Mouse (Mus musculus) intestine, embryonic 16.5 days (tissue): ENCODE data around the gene Lrg1. TPM values are rescaled to one million over a fixed set of nuclear protein-coding genes. Genes with fewer than 3 reads are reported as not detected.

Experiments used
- ATAC-seq: fragments of 200-750 bp; cut with Nextera tagmentation; 2 replicates; pipeline ENCODE4 v1.8.0; 2017; ENCODE audit warnings: moderate TSS enrichment, moderate library complexity
- H3K27ac ChIP-seq: fragments of 300-500 bp; sonication (generic); 2 replicates; pipeline ENCODE4 v1.5.1; 2014; ENCODE audit warnings: mild to moderate bottlenecking, low read length
- H3K27me3 ChIP-seq: fragments of 300-500 bp; sonication (generic); replicated peaks from 2 replicates; pipeline ENCODE4 v1.6.1; 2014; ENCODE audit warnings: low read length, control low read depth, mixed read lengths; ENCODE audit not compliant: control insufficient read depth, insufficient read depth
- H3K36me3 ChIP-seq: fragments of 300-500 bp; sonication (generic); 2 replicates; pipeline ENCODE4 v1.6.1; 2014; ENCODE audit warnings: low read length, control low read depth; ENCODE audit not compliant: control insufficient read depth, insufficient read depth
- H3K4me1 ChIP-seq: fragments of 300-500 bp; sonication (generic); 2 replicates; pipeline ENCODE4 v1.6.1; 2014; ENCODE audit warnings: low read length, control low read depth, mixed read lengths; ENCODE audit not compliant: control insufficient read depth, insufficient read depth
- H3K4me2 ChIP-seq: fragments of 300-500 bp; sonication (generic); 2 replicates; pipeline ENCODE4 v1.6.1; 2014; ENCODE audit warnings: low read depth, low read length, control low read depth
- H3K4me3 ChIP-seq: fragments of 300-500 bp; sonication (generic); 2 replicates; pipeline ENCODE4 v1.5.1; 2014; ENCODE audit warnings: mild to moderate bottlenecking, low read length
- H3K9ac ChIP-seq: fragments of 300-500 bp; sonication (generic); 2 replicates; pipeline ENCODE4 v1.6.1; 2014; ENCODE audit warnings: low read depth, low read length
- H3K9me3 ChIP-seq: fragments of 300-500 bp; sonication (generic); 2 replicates; pipeline ENCODE4 v1.6.1; 2016; ENCODE audit warnings: low read length, control low read depth; ENCODE audit not compliant: control insufficient read depth
- WGBS: fragments of 180-500 bp; shearing (Covaris S2); extraction: QIAGEN DNeasy Blood & Tissue Kit; methylation state at CpG from one replicate; pipeline ENCODE4 v1.1.7; 2014; 5-methylcytosine and 5-hydroxymethylcytosine counted together
- polyA plus RNA-seq: library from polyadenylated mRNA; unstranded; fragments of >200 nt; fragmentation: Nextera tagmentation; extraction: Ambion mirVana; gene quantifications from 2 replicates; pipeline ENCODE4 v1.2.1, GENCODE M21; 2015

The Lrg1 gene
- polyA plus RNA-seq, 1 experiment from 2014 or later = 0.57 TPM

GRCm38 (mm10) chr17:56139858-56140595 lies 18.2 kb upstream of the Lrg1 start, which contains the start of gene Sema6b:
Gene Sema6b (minus strand): TSS chr17:56140343.
- H3K27ac ChIP-seq = no peak within 1 kb of the TSS
- peak; percentile 45 for ATAC-seq
- H3K9ac ChIP-seq = peak within 1 kb of the TSS; percentile 60
- H3K4me1 ChIP-seq = peaks cover 17% of the 10 kb centered on the region
- peaks cover 58% of the 10 kb centered on the region for H3K27me3 ChIP-seq
- 1% methylated on average over 79 of the region's 79 CpGs for WGBS
- no peaks in the 10 kb centered on the region for H3K9me3 ChIP-seq
- H3K36me3 ChIP-seq = no peaks in the 10 kb centered on the region
- peak within 1 kb of the TSS; percentile 99 for H3K4me2 ChIP-seq
- peak within 1 kb of the TSS; percentile 70 for H3K4me3 ChIP-seq

DNA sequence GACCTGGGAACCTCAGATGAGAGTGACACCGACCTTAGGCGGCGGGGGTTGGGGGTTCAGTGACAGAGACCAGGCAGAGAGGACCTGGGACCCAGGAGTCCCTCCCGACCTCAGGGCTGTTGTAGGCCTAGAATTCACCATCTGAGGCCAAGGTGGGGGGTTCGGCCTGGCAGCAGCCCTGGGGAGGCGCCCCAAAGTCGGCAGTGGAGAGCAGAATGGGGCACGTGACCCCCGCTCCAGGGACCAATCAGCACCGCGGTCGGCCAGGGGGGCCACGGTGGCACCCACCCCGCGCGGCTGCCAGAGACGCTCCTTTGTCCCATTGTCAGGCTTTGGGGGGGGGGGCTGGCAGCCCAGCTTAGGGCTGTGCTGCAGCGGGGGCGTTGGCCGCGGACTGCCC lies 17.6 kb upstream of the Lrg1 start:
- Histone ChIP-seq H3K36me3 (no peaks in the 10 kb centered on the region), H3K4me1 (peaks cover 23% of the 10 kb centered on the region), H3K27ac (no peak overlapping the region), H3K4me2 (peak overlapping the region; percentile 99), H3K9me3 (no peaks in the 10 kb centered on the region), H3K9ac (peak overlapping the region; percentile 60), H3K27me3 (peaks cover 54% of the 10 kb centered on the region), H3K4me3 (peak overlapping the region; percentile 70)
- WGBS = 8% methylated on average over 21 of the region's 21 CpGs
- ATAC-seq = no peak

GRCm38 (mm10) chr17:56137839-56138613 lies 16.2 kb upstream of the Lrg1 start:
- Histone ChIP-seq H3K27ac (no peak overlapping the region), H3K4me3 (no peak overlapping the region), H3K9me3 (no peaks in the 10 kb centered on the region), H3K36me3 (no peaks in the 10 kb centered on the region), H3K9ac (no peak overlapping the region), H3K4me1 (peaks cover 34% of the 10 kb centered on the region), H3K27me3 (peaks cover 47% of the 10 kb centered on the region), H3K4me2 (peak overlapping the region; percentile 38; the same call in 1 of the 2 replicates)
- no peak for ATAC-seq
- WGBS = 24% methylated on average over 25 of the region's 25 CpGs

DNA sequence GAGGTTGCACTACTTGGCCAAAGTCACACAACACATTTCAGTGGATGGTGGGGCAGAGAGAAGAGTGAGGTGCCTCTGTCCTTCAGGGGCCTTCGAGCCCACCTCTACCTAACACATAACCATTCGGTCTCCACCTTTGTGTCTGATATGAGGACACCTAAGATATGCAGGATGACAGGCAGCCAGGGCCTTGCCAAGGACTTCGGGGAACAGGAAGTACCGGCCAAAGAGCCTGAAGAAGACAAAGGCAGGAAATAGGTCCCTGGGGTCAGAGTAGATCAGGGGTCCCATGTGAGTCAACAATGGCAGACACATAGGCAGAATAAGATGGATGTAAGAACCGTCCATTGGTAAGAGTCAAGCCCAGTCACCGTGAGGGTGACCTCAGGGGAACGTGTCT lies 14.8 kb upstream of the Lrg1 start:
- Histone ChIP-seq H3K27ac (no peak overlapping the region), H3K9ac (no peak overlapping the region), H3K27me3 (peaks cover 35% of the 10 kb centered on the region), H3K4me1 (peaks cover 26% of the 10 kb centered on the region), H3K36me3 (no peaks in the 10 kb centered on the region), H3K4me2 (no peak overlapping the region), H3K9me3 (no peaks in the 10 kb centered on the region), H3K4me3 (no peak overlapping the region)
- WGBS = 89% methylated on average over 7 of the region's 7 CpGs
- ATAC-seq = no peak

DNA sequence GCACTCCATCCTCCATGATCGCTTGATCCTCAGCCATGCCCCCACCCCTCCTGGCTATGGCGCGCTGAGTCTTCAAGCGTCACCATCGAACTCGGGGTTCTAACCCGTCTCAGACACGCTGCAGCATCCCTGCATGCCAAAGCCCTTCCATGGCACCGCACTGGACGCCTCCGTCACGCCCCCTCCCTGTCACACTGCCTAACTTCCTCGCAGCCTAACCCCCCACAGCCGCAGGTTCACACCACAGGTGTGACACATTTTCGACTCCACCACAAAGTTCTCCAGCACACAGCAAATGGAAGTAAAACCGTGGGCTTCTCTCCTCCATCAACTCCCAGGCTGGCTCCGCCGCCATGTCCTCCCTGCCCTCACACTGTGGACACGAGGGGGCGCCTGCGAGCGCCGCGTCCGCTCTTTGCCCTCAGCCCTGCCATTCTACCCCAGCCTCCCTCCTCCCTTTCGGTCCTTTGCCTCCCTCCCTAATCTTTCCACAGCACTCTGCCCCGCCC lies 12.7 kb upstream of the Lrg1 start:
- ATAC-seq = peak; percentile 36
- Histone ChIP-seq H3K36me3 (no peaks in the 10 kb centered on the region), H3K9me3 (no peaks in the 10 kb centered on the region), H3K4me1 (peaks cover 18% of the 10 kb centered on the region), H3K4me3 (peak overlapping the region; percentile 48), H3K27ac (peak overlapping the region; percentile 94), H3K4me2 (peak overlapping the region; percentile 90), H3K9ac (peak overlapping the region; percentile 66), H3K27me3 (peaks cover 15% of the 10 kb centered on the region)
- WGBS = 2% methylated on average over 27 of the region's 27 CpGs

DNA sequence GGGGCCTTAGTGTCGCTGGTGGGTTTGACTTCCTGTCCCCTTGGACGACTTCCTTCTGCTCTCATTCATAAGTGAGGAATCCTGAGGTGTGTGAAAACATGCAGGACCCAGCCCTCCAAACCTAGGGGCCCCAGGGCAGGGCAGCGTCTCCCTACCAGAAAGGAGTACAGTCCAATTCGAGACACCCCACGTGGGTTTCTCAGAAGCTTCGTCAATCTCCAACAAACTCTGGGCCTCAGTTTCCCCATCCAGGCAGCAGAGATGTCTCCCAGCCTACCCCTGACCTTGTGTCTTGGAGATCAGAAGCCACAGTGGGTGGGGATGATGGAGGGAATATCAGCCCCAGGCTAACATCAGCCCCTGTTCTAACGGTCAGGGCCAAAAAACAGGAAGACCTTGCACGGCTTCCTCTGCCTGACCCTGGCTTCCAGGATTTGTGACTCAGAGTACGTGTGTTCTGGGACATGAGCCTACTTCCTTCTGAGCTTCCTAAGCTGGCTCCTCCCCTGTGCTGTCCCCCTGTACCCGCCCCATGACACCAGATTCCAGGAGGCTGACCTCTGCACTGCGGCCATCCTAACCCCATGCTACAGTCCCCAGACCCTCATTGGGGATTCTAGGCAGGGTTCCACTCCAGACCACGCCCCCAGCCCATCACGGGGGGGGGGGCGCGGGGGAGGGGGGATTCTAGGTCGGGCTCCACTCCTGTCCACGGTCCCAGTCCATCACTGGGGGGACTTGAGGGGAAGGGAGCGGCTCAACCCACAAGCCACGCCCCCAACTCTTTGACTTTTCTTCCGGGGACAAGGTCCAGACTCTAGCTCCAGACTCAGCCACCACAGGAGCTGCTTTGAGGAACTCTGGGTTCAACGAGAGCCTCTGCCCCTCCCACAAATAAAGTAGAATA lies 11.9 kb upstream of the Lrg1 start:
- Histone ChIP-seq H3K27me3 (peaks cover 7% of the 10 kb centered on the region; the same call in 1 of the 2 replicates), H3K4me1 (peaks cover 16% of the 10 kb centered on the region), H3K4me3 (peak overlapping the region; percentile 48), H3K9me3 (no peaks in the 10 kb centered on the region), H3K9ac (peak overlapping the region; percentile 66), H3K36me3 (no peaks in the 10 kb centered on the region), H3K4me2 (peak overlapping the region; percentile 90), H3K27ac (peak overlapping the region; percentile 94)
- WGBS = 16% methylated on average over 20 of the region's 21 CpGs
- ATAC-seq = peak; percentile 93

DNA sequence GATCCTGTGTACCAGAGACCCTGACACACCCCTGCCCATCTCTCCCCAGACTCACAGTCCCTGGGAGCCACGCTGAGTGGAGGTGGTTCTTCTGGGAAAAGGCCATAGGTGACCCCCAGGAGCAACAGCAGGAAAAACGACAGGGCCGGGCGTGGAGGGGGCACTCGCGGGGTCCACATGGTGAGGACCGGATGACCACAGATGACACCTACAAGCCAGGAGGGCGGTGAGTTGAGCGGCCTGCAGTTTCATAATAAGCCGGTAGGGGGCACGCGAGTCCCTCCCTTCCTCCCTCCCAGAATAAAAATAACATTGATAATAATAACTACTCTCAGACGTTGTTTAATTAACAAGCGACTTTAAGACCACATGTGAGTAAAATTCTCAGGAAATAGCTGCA lies 10.9 kb upstream of the Lrg1 start:
- WGBS = 3% methylated on average over 14 of the region's 14 CpGs
- Histone ChIP-seq H3K27me3 (no peaks in the 10 kb centered on the region), H3K4me2 (no peak overlapping the region), H3K9ac (peak overlapping the region; percentile 52; the same call in 1 of the 2 replicates), H3K36me3 (no peaks in the 10 kb centered on the region), H3K4me3 (no peak overlapping the region), H3K9me3 (no peaks in the 10 kb centered on the region), H3K27ac (no peak overlapping the region), H3K4me1 (peaks cover 16% of the 10 kb centered on the region)
- no peak for ATAC-seq

GRCm38 (mm10) chr17:56131814-56132213 lies 10.0 kb upstream of the Lrg1 start:
- no peaks in the 10 kb centered on the region for H3K36me3 ChIP-seq
- no peak overlapping the region for H3K4me2 ChIP-seq
- no peaks in the 10 kb centered on the region for H3K9me3 ChIP-seq
- 41% methylated on average over 7 of the region's 7 CpGs for WGBS
- no peak overlapping the region for H3K4me3 ChIP-seq
- peaks cover 16% of the 10 kb centered on the region for H3K4me1 ChIP-seq
- ATAC-seq = no peak
- H3K27ac ChIP-seq = no peak overlapping the region
- no peak overlapping the region for H3K9ac ChIP-seq
- H3K27me3 ChIP-seq = no peaks in the 10 kb centered on the region
